Mouse (Mus musculus) stomach, postnatal 0 days (tissue): ENCODE data around the gene Copz2.

Experiments
- CTCF ChIP-seq: IDR thresholded peaks from 2 replicates; pipeline ENCODE4 v1.5.1; 2016; ENCODE audit warnings: antibody characterized with exemption, low read depth, mild to moderate bottlenecking, moderate library complexity
- EP300 ChIP-seq: optimal IDR thresholded peaks from 2 replicates; pipeline ENCODE3; 2016; ENCODE audit warnings: antibody characterized with exemption

DNA sequence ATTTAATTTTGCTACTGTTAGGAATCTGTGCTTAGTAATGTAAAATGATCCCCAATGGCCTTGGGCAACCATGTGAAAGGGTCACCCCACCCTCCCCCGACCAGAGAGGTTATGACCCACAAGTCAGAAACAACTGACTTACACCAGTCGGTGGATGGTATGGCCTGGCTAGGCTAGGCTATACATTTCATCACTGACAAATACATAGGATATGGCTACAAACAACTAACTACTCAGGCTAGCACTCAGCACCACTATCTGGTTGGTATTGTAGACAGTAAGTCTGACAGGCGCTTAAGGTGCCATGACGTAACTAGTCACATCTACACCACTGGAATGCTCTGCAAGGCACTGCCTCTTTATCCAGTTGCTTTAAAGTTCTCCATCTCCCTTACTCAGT, 36.2 kb upstream of the Copz2 start:
- TF ChIP-seq CTCF (no peak), EP300 (no peak)
